Mouse (Mus musculus) embryo, embryonic 9.5 days (tissue): ENCODE results near the gene Sfxn3.

ENCODE experiments used
- DNase-seq: peaks from one replicate; pipeline ENCODE4 v3.0.0-alpha.2; 2017; ENCODE audit errors: extremely low spot score

Sfxn3 gene

DNA sequence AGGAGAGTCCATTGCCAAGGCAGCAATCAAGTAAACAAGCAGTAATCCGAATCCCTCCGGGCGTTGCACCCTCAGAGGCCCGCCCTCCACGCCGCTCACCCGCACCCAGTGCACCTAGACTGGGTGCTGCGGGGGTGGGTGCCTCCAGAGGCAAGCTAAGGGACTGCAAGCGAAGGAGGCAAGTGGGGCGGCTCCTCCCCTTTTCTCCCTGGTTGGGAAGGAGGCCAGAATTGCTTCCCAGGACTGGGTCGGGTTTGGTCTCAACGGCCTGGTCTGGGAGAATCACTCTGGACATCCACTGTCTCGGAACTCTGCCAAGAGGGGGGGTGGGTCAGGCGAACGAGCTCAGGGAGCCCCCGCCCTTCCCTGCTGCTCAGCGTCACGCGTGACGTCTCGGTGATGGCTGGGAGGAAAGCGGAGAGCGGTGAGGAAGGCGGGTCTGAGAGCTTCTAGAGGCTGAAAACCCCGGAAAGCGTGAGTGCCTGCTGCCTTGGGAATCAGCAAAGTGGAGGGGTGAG is at the start of gene Sfxn3:
Gene Sfxn3, plus strand, starts transcription at position 87 of the 518 bp plus-strand sequence.
- DNase-seq, result peak; percentile 82

DNA sequence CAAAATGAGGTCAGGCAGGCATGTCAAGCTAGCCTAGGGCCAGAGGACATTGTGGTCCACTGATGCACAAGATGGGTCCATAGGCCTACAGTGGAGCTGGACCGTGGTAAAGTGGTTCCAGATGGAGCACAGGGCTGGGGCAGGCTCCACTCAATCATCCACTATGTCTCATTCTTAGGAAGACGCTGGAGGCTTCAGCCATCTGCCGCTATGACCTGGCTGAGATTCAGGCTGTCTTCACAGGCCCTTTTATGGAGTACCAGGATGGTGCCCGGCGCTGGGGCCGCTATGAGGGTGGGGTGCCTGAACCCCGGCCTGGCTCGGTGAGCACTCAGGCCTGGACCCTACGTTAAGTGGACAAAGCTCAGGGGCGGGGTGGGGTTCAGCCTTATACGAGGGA is 49.5 kb upstream of the Sfxn3 start:
- DNase-seq, result no peak

DNA sequence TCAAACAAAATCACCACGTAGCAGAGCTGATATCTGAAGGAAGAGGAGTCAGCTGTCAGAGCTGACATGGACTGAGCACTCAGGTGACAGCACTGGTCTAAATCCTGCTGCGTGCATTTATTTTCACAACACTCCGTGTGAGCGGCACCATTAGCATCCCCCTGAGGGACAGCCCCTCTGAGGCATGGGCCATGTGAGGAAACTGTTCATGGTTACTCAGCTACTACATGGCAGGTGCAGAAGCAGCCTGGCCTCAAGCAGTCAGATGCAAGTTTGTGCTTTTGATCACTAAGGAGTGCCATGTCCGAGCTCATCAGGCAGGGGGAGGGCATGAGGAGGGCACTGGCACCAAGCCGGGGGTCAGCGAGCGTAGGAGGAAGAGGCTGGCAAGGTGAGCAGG is 47.7 kb upstream of the Sfxn3 start:
- DNase-seq, result no peak

DNA sequence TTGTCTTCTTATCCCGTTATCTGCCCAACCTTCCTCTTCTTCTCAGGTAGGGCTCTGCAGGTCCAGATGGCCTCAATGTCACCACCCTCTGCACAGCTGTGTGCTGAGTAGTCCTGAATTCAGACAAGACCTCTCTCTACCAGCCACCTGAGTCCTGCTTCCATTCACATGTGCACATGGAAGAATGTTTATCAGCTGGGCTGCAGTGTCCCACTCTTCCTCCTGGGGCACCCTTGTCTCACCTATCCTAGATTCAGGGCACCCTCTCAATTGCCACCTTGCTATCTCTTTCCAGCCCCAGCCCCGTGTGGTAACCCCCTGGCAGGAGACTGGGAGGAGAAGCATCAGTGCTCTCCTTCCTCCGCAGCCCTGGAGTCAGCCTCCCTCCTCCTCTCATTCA is 45.0 kb upstream of the Sfxn3 start:
- no peak for DNase-seq

DNA sequence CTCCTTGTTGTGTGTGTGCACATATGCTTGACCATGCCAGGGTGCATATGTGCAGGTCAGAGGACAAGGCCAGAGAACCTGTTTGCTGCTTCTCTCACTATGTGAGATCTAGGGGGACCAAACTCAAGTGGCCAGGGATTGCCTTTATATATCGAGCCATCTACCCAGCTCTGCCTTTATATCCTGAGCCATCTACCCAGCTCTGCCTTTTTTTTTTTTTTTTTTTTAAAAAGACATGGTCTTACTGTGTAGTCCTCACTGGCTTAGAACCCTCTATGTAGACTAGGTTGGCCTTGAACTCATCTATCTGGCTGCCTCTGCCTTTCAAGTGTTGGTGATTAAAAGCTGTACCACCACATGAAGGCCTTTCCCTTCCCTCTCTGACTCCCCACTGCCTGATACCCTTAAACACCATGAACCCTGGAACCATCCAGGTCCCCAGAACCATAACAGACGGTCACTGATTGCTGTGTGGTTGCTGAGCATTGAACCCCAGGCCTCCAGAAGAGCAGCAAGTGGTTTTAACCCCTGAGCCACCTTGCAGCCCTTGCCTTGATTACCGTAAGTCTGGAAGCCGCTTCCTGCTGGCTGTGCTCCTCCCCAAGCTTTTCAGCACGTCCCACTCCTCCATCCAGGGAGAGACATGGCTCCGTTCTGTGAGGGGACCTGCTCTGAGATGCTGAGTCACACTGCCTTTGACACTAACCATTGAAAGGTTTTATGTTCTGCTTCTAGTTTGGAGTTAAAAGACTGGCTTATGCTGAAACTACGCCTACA is 43.4 kb upstream of the Sfxn3 start:
- DNase-seq, result no peak

DNA sequence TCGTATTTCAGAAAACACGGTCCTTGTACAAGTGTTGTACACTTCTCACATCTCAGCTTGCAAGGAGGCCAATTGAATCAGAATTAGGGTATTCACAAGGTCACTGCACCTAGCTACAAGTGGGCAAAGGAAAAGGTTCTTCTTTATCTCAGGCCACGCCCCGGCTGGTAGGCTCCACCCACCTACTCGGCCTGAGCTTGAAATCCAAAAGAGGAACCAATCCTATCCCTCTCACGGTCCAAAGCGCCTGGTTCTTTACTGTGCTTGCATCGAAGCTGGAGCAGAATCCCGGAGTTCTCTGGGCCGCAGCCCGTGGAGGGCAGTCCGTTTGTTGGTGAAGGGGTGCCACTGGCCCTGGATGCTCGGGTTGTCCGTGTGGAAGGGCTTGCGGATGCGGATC is 41.9 kb upstream of the Sfxn3 start, which contains the start of gene Twnk:
Gene Twnk, plus strand, starts transcription at position 220 of the 400 bp plus-strand sequence.
- no peak for DNase-seq

DNA sequence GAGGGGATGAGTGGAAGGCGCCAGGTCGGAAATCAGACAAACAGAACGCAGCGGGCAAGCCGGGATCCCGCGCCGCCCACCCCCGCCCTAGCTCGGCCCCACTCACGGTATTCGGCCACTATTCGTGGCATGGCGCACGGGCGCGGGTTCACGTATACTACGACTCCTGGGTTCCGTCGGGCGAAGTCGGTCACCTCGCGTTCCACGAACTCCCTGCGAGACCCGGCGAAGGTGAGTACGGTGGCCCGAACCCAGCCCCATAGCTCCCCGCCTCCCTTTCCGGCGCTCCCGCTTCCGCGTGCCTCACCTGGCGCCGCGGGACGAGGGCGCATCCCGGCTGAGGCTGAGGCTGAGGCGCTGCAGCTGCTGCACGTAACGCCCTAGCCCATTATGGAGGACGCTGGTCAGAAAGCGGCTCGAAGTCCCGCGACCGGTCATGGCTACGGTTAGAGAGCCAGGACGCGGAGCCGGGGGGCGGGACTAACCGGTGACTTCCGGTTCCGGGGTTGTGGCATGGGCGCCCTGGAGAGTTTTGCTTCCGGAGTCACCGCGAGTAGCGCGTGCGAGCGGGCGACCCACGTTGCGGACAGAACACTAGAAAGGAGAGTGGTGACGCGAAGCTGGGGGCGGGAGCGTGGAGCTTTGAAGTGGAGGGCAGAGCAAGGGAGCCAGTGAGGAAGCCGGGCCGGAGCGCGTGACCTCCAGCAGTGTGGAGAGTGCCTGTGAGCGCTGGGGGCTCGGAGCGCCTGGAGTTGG is 41.2 kb upstream of the Sfxn3 start, which contains the start of gene Mrpl43:
Gene Mrpl43, minus strand, starts transcription at position 486 of the 756 bp plus-strand sequence.
- peak; percentile 96 for DNase-seq

DNA sequence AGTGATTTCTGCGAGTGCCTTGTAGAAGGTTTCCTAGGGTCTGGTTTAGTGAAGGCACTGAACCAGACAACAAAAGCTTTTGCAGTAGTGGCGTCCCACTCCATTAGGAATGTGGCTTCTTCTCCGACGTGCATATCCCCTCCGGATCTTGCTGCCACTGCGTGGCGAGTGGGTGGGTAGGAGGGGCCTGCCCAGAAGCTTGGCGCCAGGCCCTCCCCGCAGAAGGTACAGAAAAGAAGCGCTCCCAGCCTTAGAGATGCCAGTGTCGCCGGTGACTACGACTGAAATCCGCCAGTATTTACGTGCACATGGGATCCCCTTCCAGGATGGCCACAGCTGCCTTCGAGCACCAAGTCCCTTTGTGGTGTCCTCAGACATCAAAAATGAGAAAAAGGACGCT is 40.3 kb upstream of the Sfxn3 start:
- DNase-seq, result no peak

DNA sequence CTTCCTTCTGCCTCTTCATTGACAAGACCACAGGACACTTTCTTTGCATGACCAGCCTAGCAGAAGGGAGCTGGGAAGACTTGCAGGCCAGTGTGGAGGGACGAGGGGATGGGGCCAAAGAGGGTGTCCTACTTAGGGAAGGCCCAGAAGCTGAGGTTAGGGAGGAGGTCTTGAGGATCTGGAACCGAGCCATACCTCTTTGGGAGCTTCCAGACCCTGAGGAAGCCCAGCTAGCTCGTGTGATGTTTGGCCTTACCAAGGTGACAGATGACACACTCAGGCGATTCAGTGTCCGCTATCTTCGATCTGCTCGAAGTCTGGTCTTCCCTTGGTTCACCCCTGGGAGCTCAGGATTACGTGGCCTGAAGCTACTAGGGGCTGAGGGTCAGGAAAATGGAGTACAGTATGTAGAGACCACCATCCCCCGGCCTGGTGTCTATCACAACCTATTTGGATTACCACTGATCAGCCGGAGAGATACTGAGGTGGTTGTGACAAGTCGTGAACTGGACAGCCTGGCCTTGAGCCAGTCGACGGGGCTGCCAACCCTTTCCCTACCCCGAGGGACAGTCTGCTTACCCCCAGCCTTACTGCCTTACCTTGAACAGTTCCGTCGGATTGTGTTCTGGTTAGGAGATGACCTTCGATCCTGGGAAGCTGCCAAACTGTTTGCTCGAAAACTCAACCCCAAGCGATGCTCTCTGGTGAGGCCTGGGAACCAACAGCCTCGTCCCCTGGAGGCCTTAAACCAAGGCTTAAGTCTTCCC is 39.7 kb upstream of the Sfxn3 start:
- DNase-seq, result no peak

DNA sequence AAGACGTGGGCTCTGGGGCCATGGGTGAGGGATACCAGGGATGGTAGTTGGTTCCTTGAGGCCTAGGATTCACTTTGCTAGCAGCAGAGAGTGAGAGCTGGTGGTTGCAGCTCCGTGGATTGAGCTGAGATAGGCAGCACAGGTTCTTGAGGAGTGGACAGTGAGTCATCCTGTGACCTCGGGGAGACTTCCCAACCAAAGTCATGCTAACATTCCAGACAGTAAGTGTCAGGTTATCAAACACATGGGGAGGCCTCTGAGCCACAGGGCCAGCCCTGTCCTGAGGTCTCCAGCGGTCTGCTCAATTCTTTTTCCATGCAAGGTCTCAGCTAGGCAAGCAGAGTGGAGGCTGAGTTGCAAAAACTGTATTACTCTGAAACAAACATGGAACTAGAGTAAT is 36.7 kb upstream of the Sfxn3 start:
- DNase-seq, result no peak

DNA sequence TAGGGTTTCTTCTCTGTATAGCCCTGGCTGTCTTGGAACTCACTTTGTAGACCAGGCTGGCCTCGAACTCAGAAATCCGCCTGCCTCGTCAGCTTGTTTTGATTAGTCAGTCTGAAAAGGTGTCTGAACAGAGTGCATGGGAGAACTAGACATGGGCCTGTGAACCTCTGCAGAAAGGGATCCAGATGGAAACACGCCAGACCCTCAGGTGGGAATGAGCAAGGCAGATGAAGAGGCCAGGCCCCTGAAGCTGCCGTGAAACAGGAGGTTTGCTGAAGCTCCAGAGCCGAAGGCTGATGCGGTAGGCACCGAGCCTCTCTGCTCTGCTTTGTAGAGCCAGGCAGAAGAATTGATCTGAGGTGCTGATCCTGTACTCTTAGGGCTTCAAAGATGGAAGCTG is 35.1 kb upstream of the Sfxn3 start:
- no peak for DNase-seq

DNA sequence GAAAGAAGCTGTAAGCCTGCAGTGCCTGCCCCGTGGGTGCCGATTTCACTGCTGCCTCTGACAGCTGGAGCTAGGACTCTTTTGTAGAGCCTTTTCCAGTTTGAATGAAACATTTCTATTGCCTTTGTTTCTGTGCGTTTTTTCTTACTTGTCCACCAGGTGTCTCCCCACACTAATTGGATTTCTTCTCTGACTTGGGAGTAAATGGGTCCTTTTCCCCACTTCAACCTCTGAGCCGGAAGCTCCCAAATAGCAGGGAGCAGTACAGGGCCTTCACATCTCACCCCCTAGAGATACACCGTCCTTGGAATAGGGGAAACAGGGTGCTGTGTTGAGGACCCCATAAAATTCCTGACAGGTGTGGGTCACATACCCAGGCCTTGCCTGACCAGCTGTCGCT is 34.7 kb upstream of the Sfxn3 start:
- DNase-seq, result no peak

DNA sequence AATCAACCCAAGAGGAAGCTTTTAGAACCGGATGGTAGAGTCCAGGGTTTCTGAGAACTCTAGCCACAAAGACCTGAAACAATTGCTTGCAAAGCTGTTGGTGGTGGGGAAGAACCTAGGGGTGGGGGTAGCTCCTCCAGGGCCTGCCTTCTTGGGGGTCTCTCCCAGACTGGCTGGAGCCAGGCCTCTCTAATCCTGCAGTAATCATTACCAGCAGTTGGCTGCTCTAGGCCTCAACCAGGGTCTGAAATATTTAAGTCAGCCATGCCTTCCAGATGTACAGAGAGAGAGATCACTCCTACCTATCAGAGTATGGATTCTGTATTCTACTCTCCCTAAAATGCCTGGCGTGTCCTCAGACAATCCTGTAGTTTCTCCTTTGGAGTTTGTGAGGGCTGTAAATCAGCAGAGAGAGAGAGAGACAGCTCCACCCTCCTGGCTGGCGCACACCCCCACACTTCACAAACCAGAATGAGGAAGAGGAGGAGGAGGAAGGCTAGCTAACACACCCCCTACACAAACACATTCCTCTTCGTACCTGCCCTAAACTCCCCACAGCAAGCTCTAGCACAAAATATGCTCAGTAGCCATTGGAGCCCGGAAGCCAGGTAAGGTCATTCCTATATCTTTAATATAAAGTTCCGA is 33.6 kb upstream of the Sfxn3 start:
- DNase-seq, result no peak

DNA sequence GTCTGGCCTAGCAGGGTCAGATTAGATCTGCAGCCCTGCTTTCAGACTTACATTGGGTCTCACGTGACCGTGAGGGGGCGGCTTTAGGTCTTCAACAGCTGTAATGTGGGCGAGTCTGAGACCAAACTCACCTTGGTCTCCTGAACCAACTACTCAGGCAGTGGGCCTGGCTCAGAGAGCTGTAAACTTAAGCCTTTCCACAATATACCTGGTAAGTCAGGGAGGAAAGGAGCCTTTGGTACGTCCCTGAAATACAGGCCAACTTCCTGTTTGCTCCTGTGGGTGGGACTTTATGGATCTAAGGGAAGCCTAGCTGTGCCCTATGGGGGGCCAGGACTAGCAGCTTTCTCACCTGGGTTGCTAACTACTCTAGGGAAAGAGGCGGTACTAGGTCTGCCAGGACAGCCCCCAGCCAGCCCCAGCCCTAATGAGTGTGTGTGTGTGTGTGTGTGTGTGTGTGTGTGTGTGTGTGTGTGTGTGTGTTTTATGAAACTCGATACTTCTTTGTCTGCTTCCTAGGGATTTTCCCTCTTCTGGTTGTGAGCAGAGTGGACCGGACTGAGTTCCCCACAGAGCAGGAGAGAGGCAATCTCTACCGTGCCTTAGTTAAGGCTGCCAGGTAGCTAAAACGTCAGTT is 32.9 kb upstream of the Sfxn3 start, which contains the start of gene Lzts2:
Gene Lzts2, plus strand, starts transcription at position 80 of the 637 bp plus-strand sequence.
- DNase-seq, result no peak

DNA sequence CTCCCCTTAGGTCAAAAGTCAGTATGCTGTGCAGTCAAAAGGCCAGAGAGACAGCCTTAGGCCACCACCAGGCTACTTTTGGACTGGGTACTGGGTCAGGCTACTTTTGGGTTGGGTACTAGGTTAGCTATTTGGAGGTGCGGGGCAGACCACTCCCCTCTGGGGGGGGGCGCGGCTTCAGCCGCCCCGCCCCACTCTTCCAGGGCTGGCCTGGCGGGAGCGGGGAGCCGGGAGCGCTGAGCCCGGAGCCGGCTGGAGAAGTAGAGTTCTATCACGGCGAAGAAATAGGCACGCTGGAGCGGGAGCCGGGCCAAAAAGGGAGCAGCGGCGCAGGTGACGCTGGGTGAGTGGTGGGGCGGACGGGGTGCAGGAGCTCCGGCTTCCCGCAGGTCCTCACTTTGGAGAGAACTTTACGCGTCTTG is 32.3 kb upstream of the Sfxn3 start:
- DNase-seq, result peak; percentile 69

DNA sequence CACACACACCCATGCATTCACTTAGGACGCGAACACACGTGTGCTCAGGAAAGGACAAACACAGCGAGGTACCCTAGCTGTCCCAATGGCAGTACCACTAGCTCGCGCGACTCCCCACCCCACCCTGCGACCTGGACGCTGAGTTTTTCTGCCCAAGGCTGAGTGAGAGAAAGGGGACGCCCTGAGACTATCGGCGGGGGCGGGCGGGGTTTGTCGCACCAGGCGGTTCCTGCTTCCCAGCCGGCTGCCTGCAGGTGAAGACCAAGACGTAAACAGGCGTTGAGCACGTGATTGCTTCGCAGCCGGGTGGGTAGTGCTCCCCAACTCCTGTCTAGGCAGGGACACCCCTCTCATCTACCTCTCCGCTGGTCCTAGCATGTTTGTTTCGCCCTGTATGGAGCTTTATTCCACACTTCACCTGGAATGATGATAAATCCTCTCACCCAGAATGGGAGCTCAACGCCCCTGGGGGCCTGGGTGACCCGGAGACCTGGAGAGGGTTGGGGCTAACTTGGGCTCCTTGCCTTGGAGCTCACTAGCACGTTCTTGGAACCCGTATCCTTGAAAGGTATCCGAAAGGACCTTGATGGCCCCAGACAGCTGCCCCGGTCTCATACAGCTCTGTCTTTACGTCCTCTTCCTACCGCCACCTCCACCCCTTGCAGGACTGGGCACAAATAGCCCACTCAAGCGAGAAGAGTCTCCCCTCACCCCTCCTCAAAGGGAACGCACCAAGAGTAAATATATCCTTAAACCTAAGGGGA is 31.6 kb upstream of the Sfxn3 start:
- DNase-seq, result peak; percentile 55

DNA sequence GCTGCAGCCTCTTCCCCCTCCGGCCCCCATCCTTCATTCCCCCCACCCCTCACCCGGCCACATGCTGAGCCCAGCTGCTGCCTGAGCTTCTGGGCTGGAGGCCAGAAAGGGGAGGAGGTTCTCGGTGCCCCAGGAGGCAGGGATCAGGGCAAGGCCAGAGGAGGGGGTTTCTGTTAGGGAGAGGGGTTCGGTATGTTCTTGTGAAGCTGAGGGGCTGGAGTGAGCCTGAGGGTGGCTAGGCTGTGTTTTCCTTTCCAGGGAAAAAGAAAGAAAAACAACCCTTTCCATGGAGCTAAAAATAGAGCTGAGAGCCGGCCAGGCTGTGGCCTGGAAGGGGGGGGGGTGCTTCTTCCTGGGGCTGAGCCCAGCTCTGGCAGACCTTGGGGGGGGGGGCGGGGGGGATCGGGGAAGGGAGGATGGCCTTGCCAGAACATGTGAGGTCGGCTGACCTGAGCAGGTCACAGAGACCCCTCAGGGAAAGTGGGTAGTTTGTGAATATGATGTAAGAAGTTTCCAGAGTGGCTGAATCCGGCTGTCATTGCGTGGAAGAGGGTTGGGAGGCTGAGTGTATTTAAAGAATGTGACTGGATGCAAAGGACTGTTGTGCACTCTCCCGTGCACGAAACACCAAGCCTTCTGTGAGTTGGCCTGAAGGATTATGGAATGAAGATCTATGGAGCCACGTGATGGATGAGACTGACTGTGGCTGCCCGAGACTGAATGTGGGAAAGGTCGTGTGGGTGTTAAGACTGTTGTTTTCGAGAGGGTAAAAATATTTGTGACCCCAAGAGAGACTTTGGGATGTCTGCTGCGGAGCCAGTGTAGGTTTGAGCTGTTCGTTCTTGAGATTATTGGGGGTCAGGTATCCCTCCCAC is 30.7 kb upstream of the Sfxn3 start:
- DNase-seq, result peak; percentile 83

DNA sequence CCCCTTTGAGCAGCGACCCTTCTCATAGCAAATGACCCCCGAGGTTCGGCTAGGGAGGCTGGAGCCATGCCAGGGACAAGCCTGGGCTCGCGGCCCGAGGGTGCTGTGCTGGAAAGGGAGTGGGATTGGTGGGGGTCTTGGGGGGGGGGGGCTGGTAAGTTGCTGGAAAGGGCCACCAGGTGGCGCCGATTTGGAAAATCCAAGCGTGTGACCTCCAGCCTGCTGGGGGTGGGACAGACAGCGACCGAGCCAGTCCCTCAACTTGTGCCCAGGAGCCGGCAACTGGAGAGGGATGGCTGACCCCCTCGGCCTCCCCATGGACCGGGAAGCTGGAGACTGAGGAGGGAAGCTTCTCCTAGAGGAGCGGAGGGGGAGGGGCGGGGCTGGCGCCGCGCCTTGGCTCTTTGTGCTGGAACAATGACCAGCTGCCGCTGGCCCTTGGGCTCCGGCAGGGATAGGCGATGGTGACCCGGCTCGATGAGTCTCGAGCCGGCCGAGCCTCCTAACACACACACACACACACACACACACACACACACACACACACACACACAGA is 30.0 kb upstream of the Sfxn3 start:
- peak; percentile 93 for DNase-seq

DNA sequence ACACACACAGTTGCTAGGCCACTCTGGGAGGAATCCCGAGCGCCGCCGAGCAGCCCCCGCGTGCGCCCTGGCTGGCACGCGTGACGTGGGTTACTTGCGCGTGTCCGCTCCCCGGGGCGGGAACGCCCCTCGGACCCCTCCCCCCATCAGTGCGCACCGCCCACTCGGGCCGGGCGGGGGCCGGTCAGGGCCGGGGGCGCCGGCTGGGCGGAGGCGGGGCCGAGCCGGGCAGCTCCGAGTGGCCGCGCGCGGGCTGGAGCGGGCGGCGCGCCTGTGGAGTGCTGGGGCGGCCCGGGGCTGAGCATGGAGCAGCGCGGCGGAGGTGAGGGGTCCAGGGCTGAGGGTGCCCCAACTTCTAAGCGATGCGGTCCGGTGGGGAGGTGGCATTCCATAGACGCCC is 29.4 kb upstream of the Sfxn3 start:
- peak; percentile 87 for DNase-seq
